Mouse (Mus musculus) heart, embryonic 16.5 days (tissue): Measurements from ENCODE around the gene Ptprm. TPM values are rescaled to one million over a fixed set of nuclear protein-coding genes. Genes with fewer than 3 reads are reported as not detected.

ENCODE experiments used
- ATAC-seq: fragments of 200-750 bp; cut with Nextera tagmentation; replicated peaks from 2 replicates; pipeline ENCODE4 v1.8.0; 2017; ENCODE audit warnings: moderate number of reproducible peaks; ENCODE audit not compliant: insufficient read depth, low FRiP score; ENCODE audit errors: extremely low read depth
- H3K27ac ChIP-seq: fragments of 300-500 bp; sonication (generic); 2 replicates; pipeline ENCODE4 v1.5.1; 2014; ENCODE audit warnings: mild to moderate bottlenecking, low read length, control low read depth, moderate library complexity
- H3K27me3 ChIP-seq: fragments of 300-500 bp; sonication (generic); 2 replicates; pipeline ENCODE4 v1.6.1; 2014; ENCODE audit warnings: low read length, mixed read lengths; ENCODE audit not compliant: control insufficient read depth, insufficient read depth
- H3K36me3 ChIP-seq: fragments of 300-500 bp; sonication (generic); 2 replicates; pipeline ENCODE4 v1.6.1; 2014; ENCODE audit not compliant: control insufficient read depth, insufficient read depth
- H3K4me1 ChIP-seq: fragments of 300-500 bp; sonication (generic); 2 replicates; pipeline ENCODE4 v1.6.1; 2014; ENCODE audit warnings: low read length, mixed read lengths; ENCODE audit not compliant: control insufficient read depth, insufficient read depth
- H3K4me2 ChIP-seq: fragments of 300-500 bp; sonication (generic); 2 replicates; pipeline ENCODE4 v1.6.1; 2014; ENCODE audit warnings: low read depth, mild to moderate bottlenecking, control low read depth, low read length
- H3K4me3 ChIP-seq: fragments of 300-500 bp; sonication (generic); 2 replicates; pipeline ENCODE4 v1.5.1; 2014; ENCODE audit warnings: mild to moderate bottlenecking, control low read depth, low read length
- H3K9ac ChIP-seq: fragments of 300-500 bp; sonication (generic); 2 replicates; pipeline ENCODE4 v1.6.1; 2014; ENCODE audit warnings: low read length, control low read depth
- H3K9me3 ChIP-seq: fragments of 300-500 bp; sonication (generic); replicated peaks from 2 replicates; pipeline ENCODE4 v1.6.1; 2016; ENCODE audit warnings: low read length; ENCODE audit not compliant: control insufficient read depth
- WGBS: fragments of 180-500 bp; shearing (Covaris S2); extraction: QIAGEN DNeasy Blood & Tissue Kit; methylation state at CpG from one replicate; pipeline ENCODE4 v1.1.7; 2014; 5-methylcytosine and 5-hydroxymethylcytosine counted together
- polyA plus RNA-seq: library from polyadenylated mRNA; unstranded; fragments of >200 nt; fragmentation: Nextera tagmentation; extraction: Ambion mirVana; gene quantifications from 2 replicates; pipeline ENCODE4 v1.2.1, GENCODE M21; 2015

The Ptprm gene
- 12.8 and 18.1 TPM in 2 replicates for polyA plus RNA-seq

DNA sequence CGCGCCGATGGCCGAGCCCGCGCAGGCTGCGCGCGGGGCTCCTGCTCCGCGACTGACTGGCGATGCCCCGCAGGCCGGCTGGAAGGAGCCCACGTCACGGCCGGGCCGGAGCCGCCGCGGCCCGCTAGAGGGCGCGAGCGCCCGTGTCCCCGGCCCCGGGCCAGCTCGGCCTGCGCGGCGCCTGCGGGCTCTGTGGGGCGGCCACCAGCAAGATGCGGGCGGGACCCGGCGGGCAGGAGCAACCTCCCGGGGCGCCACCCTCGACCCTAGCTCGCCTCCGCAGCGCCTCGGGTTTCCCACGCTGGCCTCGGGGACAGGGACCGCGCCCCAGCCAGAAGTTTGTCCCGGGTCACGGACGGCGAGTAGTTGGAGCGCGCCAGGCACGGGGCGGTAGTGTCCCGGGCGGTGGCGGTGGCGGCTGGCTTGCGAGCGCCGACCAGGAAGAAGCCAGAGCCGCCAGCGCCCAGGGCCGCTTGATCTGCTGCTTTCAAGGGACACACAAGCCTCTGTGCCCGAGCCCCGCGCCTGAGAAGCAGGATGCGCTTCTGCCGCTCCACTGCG lies at the start of gene Ptprm:
Gene Ptprm (minus strand): TSS at position 7 of the 561 bp plus-strand sequence.
- Histone ChIP-seq H3K9me3 (peaks cover 1% of the 10 kb centered on the region; the same call in 1 of the 2 replicates), H3K27ac (peak within 1 kb of the TSS; percentile 85), H3K4me1 (peaks cover 6% of the 10 kb centered on the region), H3K36me3 (no peaks in the 10 kb centered on the region), H3K4me3 (peak within 1 kb of the TSS; percentile 88), H3K9ac (peak within 1 kb of the TSS; percentile 87), H3K4me2 (peak within 1 kb of the TSS; percentile 94), H3K27me3 (peaks cover 3% of the 10 kb centered on the region)
- WGBS: under 1% methylated on average over 72 of the region's 73 CpGs
- ATAC-seq: peak; percentile 91

GRCm38 (mm10) chr17:67396205-67396604 lies 41.9 kb upstream of the Ptprm start:
- H3K27ac ChIP-seq: no peak overlapping the region
- 71% methylated on average over 2 of the region's 2 CpGs for WGBS
- no peaks in the 10 kb centered on the region for H3K27me3 ChIP-seq
- no peak for ATAC-seq
- H3K9me3 ChIP-seq: no peaks in the 10 kb centered on the region
- H3K4me3 ChIP-seq: no peak overlapping the region
- no peak overlapping the region for H3K4me2 ChIP-seq
- H3K36me3 ChIP-seq: no peaks in the 10 kb centered on the region
- H3K9ac ChIP-seq: no peak overlapping the region
- no peaks in the 10 kb centered on the region for H3K4me1 ChIP-seq

- ATAC-seq: peak; percentile 69
- Histone ChIP-seq H3K36me3 (no peaks in the 10 kb centered on the region), H3K9me3 (no peaks in the 10 kb centered on the region), H3K4me2 (no peak overlapping the region), H3K27ac (no peak overlapping the region), H3K9ac (no peak overlapping the region), H3K27me3 (no peaks in the 10 kb centered on the region), H3K4me3 (no peak overlapping the region), H3K4me1 (no peaks in the 10 kb centered on the region)
- WGBS: 24% methylated on average over 5 of the region's 5 CpGs
Measured at GRCm38 (mm10) chr17:67390851-67391250, 36.6 kb upstream of the Ptprm start.

GRCm38 (mm10) chr17:67388171-67388570 lies 33.9 kb upstream of the Ptprm start:
- Histone ChIP-seq H3K4me1 (no peaks in the 10 kb centered on the region), H3K9ac (no peak overlapping the region), H3K27ac (no peak overlapping the region), H3K4me2 (no peak overlapping the region), H3K9me3 (no peaks in the 10 kb centered on the region), H3K27me3 (no peaks in the 10 kb centered on the region), H3K4me3 (no peak overlapping the region), H3K36me3 (no peaks in the 10 kb centered on the region)
- no peak for ATAC-seq
- WGBS: 77% methylated on average over 7 of the region's 7 CpGs

GRCm38 (mm10) chr17:67385286-67385685 lies 31.0 kb upstream of the Ptprm start:
- Histone ChIP-seq H3K27ac (no peak overlapping the region), H3K27me3 (no peaks in the 10 kb centered on the region), H3K4me2 (no peak overlapping the region), H3K4me1 (0 out of 2 replicates have a peak, but pooled peaks cover 3% of the 10 kb centered on the region), H3K4me3 (no peak overlapping the region), H3K36me3 (no peaks in the 10 kb centered on the region), H3K9me3 (no peaks in the 10 kb centered on the region), H3K9ac (no peak overlapping the region)
- 64% methylated on average over 6 of the region's 6 CpGs for WGBS
- no peak for ATAC-seq

DNA sequence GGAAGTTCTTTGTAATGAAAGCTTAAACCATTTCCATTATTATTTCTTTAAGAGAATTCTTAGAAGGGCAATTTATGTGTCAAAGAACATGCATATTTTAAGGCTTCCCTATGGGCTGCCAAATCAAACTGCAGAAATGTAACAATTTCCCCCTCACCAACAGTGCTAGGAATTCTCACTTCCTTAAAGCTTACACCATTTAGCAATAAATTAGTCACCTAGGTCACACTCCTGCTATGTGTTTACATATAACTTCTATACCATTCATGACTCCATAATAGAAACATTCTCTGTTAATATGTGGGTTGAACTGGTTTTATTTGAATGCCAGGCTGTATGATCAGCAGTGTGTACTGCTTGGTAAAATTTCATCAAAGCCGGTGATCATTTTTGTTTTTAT lies 29.4 kb upstream of the Ptprm start:
- WGBS: 90% methylated on average over 1 of the region's 1 CpGs

DNA sequence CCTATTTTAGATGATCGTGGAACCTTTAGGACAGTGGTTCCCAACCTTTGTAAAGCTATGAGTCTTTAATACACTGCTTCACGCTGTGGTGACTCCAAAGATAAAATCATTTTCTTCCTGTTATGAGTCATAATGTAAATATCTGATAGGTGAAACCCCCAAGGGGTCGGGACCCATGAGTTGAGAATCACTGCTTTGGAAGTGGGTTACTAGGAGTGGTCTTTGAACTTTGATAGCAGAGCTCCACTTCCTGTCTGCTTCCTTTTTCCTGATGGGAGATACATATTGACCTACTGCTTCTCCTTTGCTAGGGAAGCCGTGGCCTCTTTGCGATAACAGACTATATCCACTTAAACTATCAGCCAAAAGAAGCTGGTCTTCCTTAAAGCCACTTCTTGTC lies 27.4 kb upstream of the Ptprm start:
- H3K4me2 ChIP-seq: no peak overlapping the region
- H3K9ac ChIP-seq: no peak overlapping the region
- no peak overlapping the region for H3K4me3 ChIP-seq
- H3K27ac ChIP-seq: no peak overlapping the region
- ATAC-seq: no peak
- H3K4me1 ChIP-seq: 0 out of 2 replicates have a peak, but pooled peaks cover 3% of the 10 kb centered on the region
- WGBS: 60% methylated on average over 5 of the region's 5 CpGs
- H3K36me3 ChIP-seq: no peaks in the 10 kb centered on the region
- H3K27me3 ChIP-seq: no peaks in the 10 kb centered on the region
- no peaks in the 10 kb centered on the region for H3K9me3 ChIP-seq

More for the DNA sequence above, 29.4 kb upstream of the Ptprm start:
- H3K9me3 ChIP-seq: no peaks in the 10 kb centered on the region
- no peak overlapping the region for H3K27ac ChIP-seq
- no peaks in the 10 kb centered on the region for H3K27me3 ChIP-seq
- H3K4me2 ChIP-seq: no peak overlapping the region
- H3K36me3 ChIP-seq: no peaks in the 10 kb centered on the region
- no peak overlapping the region for H3K9ac ChIP-seq
- no peak overlapping the region for H3K4me3 ChIP-seq
- ATAC-seq: no peak
- H3K4me1 ChIP-seq: 0 out of 2 replicates have a peak, but pooled peaks cover 3% of the 10 kb centered on the region

- Histone ChIP-seq H3K9ac (no peak overlapping the region), H3K27me3 (no peaks in the 10 kb centered on the region), H3K27ac (no peak overlapping the region), H3K4me2 (no peak overlapping the region), H3K36me3 (no peaks in the 10 kb centered on the region), H3K4me3 (no peak overlapping the region), H3K9me3 (no peaks in the 10 kb centered on the region), H3K4me1 (no peaks in the 10 kb centered on the region)
- 85% methylated on average over 7 of the region's 7 CpGs for WGBS
- no peak for ATAC-seq
Measured at GRCm38 (mm10) chr17:67367866-67368265, 13.6 kb upstream of the Ptprm start.

- H3K4me3 ChIP-seq: no peak overlapping the region
- H3K36me3 ChIP-seq: no peaks in the 10 kb centered on the region
- no peak for ATAC-seq
- no peaks in the 10 kb centered on the region for H3K27me3 ChIP-seq
- 60% methylated on average over 1 of the region's 1 CpGs for WGBS
- no peaks in the 10 kb centered on the region for H3K4me1 ChIP-seq
- no peak overlapping the region for H3K9ac ChIP-seq
- no peak overlapping the region for H3K4me2 ChIP-seq
- H3K9me3 ChIP-seq: no peaks in the 10 kb centered on the region
- no peak overlapping the region for H3K27ac ChIP-seq
Measured at GRCm38 (mm10) chr17:67364491-67364890, 10.2 kb upstream of the Ptprm start.
